Mouse (Mus musculus): ENCODE data around the gene Tmem220.

GRCm38 (mm10) chr11:67062726-67063125, 37.8 kb downstream of the Tmem220 start:
- TF ChIP-seq CTCF (IDR thresholded peaks at IDR 0.05; ENCODE audit: borderline replicate concordance, extremely low read depth, insufficient read depth, insufficient read length) (no peak), POLR2A (IDR thresholded peaks at IDR 0.05; ENCODE audit: borderline replicate concordance, extremely low read depth, insufficient read depth, insufficient read length, poor library complexity, severe bottlenecking) (no peak)
